Mouse (Mus musculus) CD4-positive helper T cell, adult 2 months (primary cell): ENCODE measurements around the gene Slc25a4.
"Not testable (repeated sequence)": the region's sequence is repeated elsewhere in the genome, so short reads cannot be mapped to it uniquely, and the experiment has no call there.

Experiments used
- DNase-seq: peaks from one replicate; pipeline ENCODE4 v3.0.0-alpha.2; 2012; ENCODE audit warnings: low read depth, missing footprints, low spot score

Gene Slc25a4

GRCm38 (mm10) chr8:46210404-46211315 is at the start of gene Slc25a4:
Gene Slc25a4 (minus strand): TSS chr8:46211284.
- peak; percentile 90 for DNase-seq

GRCm38 (mm10) chr8:46257921-46258682 is 47.0 kb upstream of the Slc25a4 start:
- DNase-seq, result no peak

GRCm38 (mm10) chr8:46252456-46252855 is 41.4 kb upstream of the Slc25a4 start:
- DNase-seq, result no peak

GRCm38 (mm10) chr8:46251561-46251960 is 40.5 kb upstream of the Slc25a4 start:
- no peak for DNase-seq

GRCm38 (mm10) chr8:46246346-46246745 is 35.3 kb upstream of the Slc25a4 start:
- no peak for DNase-seq

GRCm38 (mm10) chr8:46242946-46243345 is 31.9 kb upstream of the Slc25a4 start:
- no peak for DNase-seq

GRCm38 (mm10) chr8:46241568-46242374 is 30.7 kb upstream of the Slc25a4 start:
- DNase-seq, result peak; percentile 51

- no peak for DNase-seq
Measured at GRCm38 (mm10) chr8:46236441-46237223, 25.5 kb upstream of the Slc25a4 start.

- DNase-seq, result no peak
Measured at GRCm38 (mm10) chr8:46234736-46235135, 23.7 kb upstream of the Slc25a4 start.

GRCm38 (mm10) chr8:46232798-46233197 is 21.7 kb upstream of the Slc25a4 start:
- no peak for DNase-seq

GRCm38 (mm10) chr8:46231968-46232367 is 20.9 kb upstream of the Slc25a4 start:
- DNase-seq, result not testable (repeated sequence)

GRCm38 (mm10) chr8:46226622-46227021 is 15.5 kb upstream of the Slc25a4 start:
- no peak for DNase-seq

GRCm38 (mm10) chr8:46225501-46225900 is 14.4 kb upstream of the Slc25a4 start:
- DNase-seq, result no peak

GRCm38 (mm10) chr8:46220566-46220965 is 9.5 kb upstream of the Slc25a4 start:
- DNase-seq, result no peak

- DNase-seq, result no peak
Measured at GRCm38 (mm10) chr8:46216838-46217237, 5.8 kb upstream of the Slc25a4 start.

- no peak for DNase-seq
Measured at GRCm38 (mm10) chr8:46213971-46214480, 2.9 kb upstream of the Slc25a4 start.

GRCm38 (mm10) chr8:46212194-46212593 is 1.1 kb upstream of the Slc25a4 start:
- no peak for DNase-seq

GRCm38 (mm10) chr8:46211611-46212071 is 557 bp upstream of the Slc25a4 start:
- no peak for DNase-seq

- DNase-seq, result no peak
Measured at GRCm38 (mm10) chr8:46209057-46209456, 2.0 kb downstream of the Slc25a4 start.

- no peak for DNase-seq
Measured at GRCm38 (mm10) chr8:46208354-46208753, 2.7 kb downstream of the Slc25a4 start.

GRCm38 (mm10) chr8:46206107-46206506 is 5.0 kb downstream of the Slc25a4 start:
- no peak for DNase-seq
